Mouse (Mus musculus) kidney, adult 11 months (tissue): ENCODE results near the gene Slc6a6.

Source experiments
- DNase-seq: peaks from one replicate; pipeline ENCODE4 v3.0.0; 2022

Gene Slc6a6

GRCm38 (mm10) chr6:91683602-91684473 lies at the start of gene Slc6a6:
Slc6a6 (plus strand) TSS chr6:91684053.
- peak; percentile 88 for DNase-seq

GRCm38 (mm10) chr6:91634417-91634816 lies 49.4 kb upstream of the Slc6a6 start:
- no peak for DNase-seq

- DNase-seq, result no peak
These were observed 49.0 kb upstream of the Slc6a6 start for GRCm38 (mm10) chr6:91634876-91635275.

GRCm38 (mm10) chr6:91638204-91638995 lies 45.5 kb upstream of the Slc6a6 start:
- no peak for DNase-seq

GRCm38 (mm10) chr6:91643011-91643410 lies 40.8 kb upstream of the Slc6a6 start:
- DNase-seq, result no peak

- DNase-seq, result no peak
These were observed 40.4 kb upstream of the Slc6a6 start for GRCm38 (mm10) chr6:91643416-91643921.

- DNase-seq, result peak; percentile 33
These were observed 37.8 kb upstream of the Slc6a6 start for GRCm38 (mm10) chr6:91646019-91646418.

- DNase-seq, result peak; percentile 55
These were observed 37.0 kb upstream of the Slc6a6 start for GRCm38 (mm10) chr6:91646822-91647221.

GRCm38 (mm10) chr6:91647385-91647791 lies 36.5 kb upstream of the Slc6a6 start:
- DNase-seq, result no peak

GRCm38 (mm10) chr6:91650255-91650654 lies 33.6 kb upstream of the Slc6a6 start:
- no peak for DNase-seq

- DNase-seq, result no peak
These were observed 31.6 kb upstream of the Slc6a6 start for GRCm38 (mm10) chr6:91652296-91652695.

- no peak for DNase-seq
These were observed 28.6 kb upstream of the Slc6a6 start for GRCm38 (mm10) chr6:91655244-91655643.

- no peak for DNase-seq
These were observed 27.9 kb upstream of the Slc6a6 start for GRCm38 (mm10) chr6:91655874-91656433.

GRCm38 (mm10) chr6:91658288-91658687 lies 25.6 kb upstream of the Slc6a6 start:
- no peak for DNase-seq

- peak; percentile 88 for DNase-seq
These were observed 23.9 kb upstream of the Slc6a6 start for GRCm38 (mm10) chr6:91659841-91660509.

GRCm38 (mm10) chr6:91662301-91662700 lies 21.6 kb upstream of the Slc6a6 start:
- no peak for DNase-seq

GRCm38 (mm10) chr6:91663616-91664015 lies 20.2 kb upstream of the Slc6a6 start:
- DNase-seq, result no peak

GRCm38 (mm10) chr6:91665267-91665666 lies 18.6 kb upstream of the Slc6a6 start:
- no peak for DNase-seq

GRCm38 (mm10) chr6:91665990-91666700 lies 17.7 kb upstream of the Slc6a6 start:
- no peak for DNase-seq

- no peak for DNase-seq
These were observed 16.7 kb upstream of the Slc6a6 start for GRCm38 (mm10) chr6:91667141-91667540.

- DNase-seq, result no peak
These were observed 15.6 kb upstream of the Slc6a6 start for GRCm38 (mm10) chr6:91668276-91668675.

- no peak for DNase-seq
These were observed 14.6 kb upstream of the Slc6a6 start for GRCm38 (mm10) chr6:91669270-91669669.
